Mouse (Mus musculus): Measurements from ENCODE around the gene Bdh2. TPM values are rescaled to one million over a fixed set of nuclear protein-coding genes. Genes with fewer than 3 reads are reported as not detected.

Bdh2 gene
- 5.7 and 6.4 TPM in 2 replicates for polyA plus RNA-seq (2014; fragmentation: Nextera tagmentation; extraction: Ambion mirVana)

GRCm38 (mm10) chr3:135280669-135281415 lies at the start of gene Bdh2:
Bdh2 (plus strand) TSS chr3:135281221.
- Histone ChIP-seq H3K9ac (ENCODE audit: low read length) (peak within 1 kb of the TSS; percentile 63), H3K4me1 (ENCODE audit: control insufficient read depth, insufficient read depth, low read length) (peaks cover 3% of the 10 kb centered on the region; the same call in 1 of the 2 replicates), H3K27me3 (ENCODE audit: control insufficient read depth, insufficient read depth, low read length) (no peaks in the 10 kb centered on the region), H3K27ac (ENCODE audit: low read depth, low read length) (peak within 1 kb of the TSS; percentile 20; the same call in 1 of the 2 replicates), H3K9me3 (ENCODE audit: control insufficient read depth, low read length) (no peaks in the 10 kb centered on the region), H3K36me3 (ENCODE audit: control insufficient read depth, insufficient read depth, low read length) (no peaks in the 10 kb centered on the region), H3K4me2 (peak within 1 kb of the TSS; percentile 19; the same call in 1 of the 2 replicates), H3K4me3 (ENCODE audit: low read depth, low read length) (no peak within 1 kb of the TSS)
- 23% methylated on average over 14 of the region's 14 CpGs for WGBS
- DNase-seq (ENCODE audit: low spot score, missing footprints) (peak; percentile 99), ATAC-seq (ENCODE audit: low FRiP score) (peak; percentile 88)

DNA sequence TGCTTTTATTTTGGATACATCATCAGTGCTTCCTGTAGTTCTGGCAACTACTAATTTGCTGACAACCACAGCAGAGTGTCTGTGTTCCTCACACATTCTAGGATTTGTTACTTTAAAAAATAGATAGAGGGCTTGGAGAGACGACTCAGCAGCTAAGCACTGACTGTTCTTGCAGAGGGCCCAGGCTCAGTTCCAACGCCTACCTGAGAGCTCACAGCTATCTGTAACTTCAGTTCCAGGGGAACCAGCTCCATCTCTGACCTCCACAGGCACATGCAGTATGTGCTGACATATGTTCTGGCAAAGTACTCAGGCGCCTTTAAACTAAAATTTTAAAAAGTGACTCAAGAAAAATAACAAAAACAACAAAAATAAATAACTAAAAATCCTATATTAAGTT lies 49.0 kb upstream of the Bdh2 start:
- Histone ChIP-seq H3K27me3 (ENCODE audit: control insufficient read depth, insufficient read depth, low read length) (no peaks in the 10 kb centered on the region), H3K4me3 (ENCODE audit: low read depth, low read length) (no peak overlapping the region), H3K4me1 (ENCODE audit: control insufficient read depth, insufficient read depth, low read length) (no peaks in the 10 kb centered on the region), H3K27ac (ENCODE audit: low read depth, low read length) (no peak overlapping the region), H3K4me2 (no peak overlapping the region), H3K9me3 (ENCODE audit: control insufficient read depth, low read length) (no peaks in the 10 kb centered on the region), H3K9ac (ENCODE audit: low read length) (no peak overlapping the region), H3K36me3 (ENCODE audit: control insufficient read depth, insufficient read depth, low read length) (peaks cover 28% of the 10 kb centered on the region)
- ATAC-seq (ENCODE audit: low FRiP score) (no peak), DNase-seq (ENCODE audit: low spot score, missing footprints) (no peak)
- WGBS, result 83% methylated on average over 3 of the region's 3 CpGs

- H3K4me1 ChIP-seq (ENCODE audit: control insufficient read depth, insufficient read depth, low read length), result no peaks in the 10 kb centered on the region
- no peaks in the 10 kb centered on the region for H3K27me3 ChIP-seq (ENCODE audit: control insufficient read depth, insufficient read depth, low read length)
- no peak for ATAC-seq (ENCODE audit: low FRiP score)
- 94% methylated on average over 3 of the region's 3 CpGs for WGBS
- H3K9ac ChIP-seq (ENCODE audit: low read length), result no peak overlapping the region
- DNase-seq (ENCODE audit: low spot score, missing footprints), result no peak
- no peak overlapping the region for H3K4me3 ChIP-seq (ENCODE audit: low read depth, low read length)
- no peaks in the 10 kb centered on the region for H3K9me3 ChIP-seq (ENCODE audit: control insufficient read depth, low read length)
- H3K27ac ChIP-seq (ENCODE audit: low read depth, low read length), result no peak overlapping the region
- no peak overlapping the region for H3K4me2 ChIP-seq
- H3K36me3 ChIP-seq (ENCODE audit: control insufficient read depth, insufficient read depth, low read length), result peaks cover 29% of the 10 kb centered on the region
Observed at GRCm38 (mm10) chr3:135232462-135232861, 48.6 kb upstream of the Bdh2 start.

- 0 out of 2 replicates have a peak, but pooled peaks have one; percentile 35 for ATAC-seq (ENCODE audit: low FRiP score)
- no peak overlapping the region for H3K4me3 ChIP-seq (ENCODE audit: low read depth, low read length)
- H3K9ac ChIP-seq (ENCODE audit: low read length), result no peak overlapping the region
- no peaks in the 10 kb centered on the region for H3K9me3 ChIP-seq (ENCODE audit: control insufficient read depth, low read length)
- DNase-seq (ENCODE audit: low spot score, missing footprints), result no peak
- no peak overlapping the region for H3K4me2 ChIP-seq
- no peaks in the 10 kb centered on the region for H3K4me1 ChIP-seq (ENCODE audit: control insufficient read depth, insufficient read depth, low read length)
- H3K27me3 ChIP-seq (ENCODE audit: control insufficient read depth, insufficient read depth, low read length), result no peaks in the 10 kb centered on the region
- H3K27ac ChIP-seq (ENCODE audit: low read depth, low read length), result no peak overlapping the region
- peaks cover 24% of the 10 kb centered on the region for H3K36me3 ChIP-seq (ENCODE audit: control insufficient read depth, insufficient read depth, low read length)
Observed at GRCm38 (mm10) chr3:135245733-135246132, 35.3 kb upstream of the Bdh2 start.

DNA sequence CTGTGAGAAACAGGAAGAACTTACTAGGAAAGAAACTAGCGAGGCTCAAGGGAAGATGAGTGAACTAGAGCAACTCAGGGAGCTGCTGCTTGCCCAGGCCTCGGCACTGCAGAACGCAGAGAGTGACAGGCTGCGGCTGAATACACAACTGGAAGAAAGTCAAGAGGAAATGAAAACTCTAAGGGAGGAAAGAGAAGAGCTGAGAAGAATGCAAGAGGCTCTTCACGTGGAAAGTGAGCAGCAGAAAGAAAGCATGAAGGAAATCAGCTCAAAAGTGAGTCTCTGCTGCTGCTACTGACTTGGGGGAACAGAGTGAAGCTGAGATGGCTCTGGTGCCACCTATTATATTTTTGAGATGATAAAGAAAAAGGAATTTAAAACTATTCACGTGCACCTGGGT lies 34.2 kb upstream of the Bdh2 start:
- Histone ChIP-seq H3K9ac (ENCODE audit: low read length) (no peak overlapping the region), H3K27me3 (ENCODE audit: control insufficient read depth, insufficient read depth, low read length) (no peaks in the 10 kb centered on the region), H3K4me3 (ENCODE audit: low read depth, low read length) (no peak overlapping the region), H3K4me1 (ENCODE audit: control insufficient read depth, insufficient read depth, low read length) (no peaks in the 10 kb centered on the region), H3K36me3 (ENCODE audit: control insufficient read depth, insufficient read depth, low read length) (peaks cover 24% of the 10 kb centered on the region), H3K4me2 (no peak overlapping the region), H3K9me3 (ENCODE audit: control insufficient read depth, low read length) (no peaks in the 10 kb centered on the region), H3K27ac (ENCODE audit: low read depth, low read length) (no peak overlapping the region)
- WGBS, result 98% methylated on average over 6 of the region's 6 CpGs
- ATAC-seq (ENCODE audit: low FRiP score) (no peak), DNase-seq (ENCODE audit: low spot score, missing footprints) (no peak)

- H3K36me3 ChIP-seq (ENCODE audit: control insufficient read depth, insufficient read depth, low read length), result peaks cover 17% of the 10 kb centered on the region
- 87% methylated on average over 6 of the region's 6 CpGs for WGBS
- H3K9ac ChIP-seq (ENCODE audit: low read length), result no peak overlapping the region
- no peaks in the 10 kb centered on the region for H3K4me1 ChIP-seq (ENCODE audit: control insufficient read depth, insufficient read depth, low read length)
- no peaks in the 10 kb centered on the region for H3K27me3 ChIP-seq (ENCODE audit: control insufficient read depth, insufficient read depth, low read length)
- DNase-seq (ENCODE audit: low spot score, missing footprints) (no peak), ATAC-seq (ENCODE audit: low FRiP score) (peak; percentile 82; the same call in 1 of the 2 replicates)
- no peaks in the 10 kb centered on the region for H3K9me3 ChIP-seq (ENCODE audit: control insufficient read depth, low read length)
- no peak overlapping the region for H3K27ac ChIP-seq (ENCODE audit: low read depth, low read length)
- H3K4me3 ChIP-seq (ENCODE audit: low read depth, low read length), result no peak overlapping the region
- H3K4me2 ChIP-seq, result no peak overlapping the region
Observed at GRCm38 (mm10) chr3:135249104-135249503, 31.9 kb upstream of the Bdh2 start.

DNA sequence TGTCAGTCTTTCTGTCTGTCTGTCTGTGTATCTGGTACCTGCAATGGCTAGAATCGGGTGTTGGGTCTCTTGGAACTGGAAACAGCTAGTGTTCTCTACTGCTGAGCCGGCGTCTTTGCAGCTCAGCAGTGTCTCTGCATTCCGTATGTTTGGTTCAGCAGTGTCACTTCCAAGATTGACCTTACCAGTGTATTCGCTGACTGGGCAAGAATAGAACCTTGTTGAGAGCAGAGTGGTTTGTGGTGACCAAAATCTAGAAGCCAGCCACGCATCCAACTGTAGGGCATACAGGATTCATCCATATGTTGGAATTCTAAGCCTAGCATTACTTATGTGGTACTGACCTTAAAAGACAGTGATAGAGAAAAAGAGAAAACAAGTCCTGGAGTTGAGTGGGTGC lies 29.2 kb upstream of the Bdh2 start:
- no peak overlapping the region for H3K4me2 ChIP-seq
- H3K27ac ChIP-seq (ENCODE audit: low read depth, low read length), result no peak overlapping the region
- no peak overlapping the region for H3K4me3 ChIP-seq (ENCODE audit: low read depth, low read length)
- H3K27me3 ChIP-seq (ENCODE audit: control insufficient read depth, insufficient read depth, low read length), result no peaks in the 10 kb centered on the region
- DNase-seq (ENCODE audit: low spot score, missing footprints) (no peak), ATAC-seq (ENCODE audit: low FRiP score) (no peak)
- WGBS, result 95% methylated on average over 6 of the region's 6 CpGs
- peaks cover 22% of the 10 kb centered on the region for H3K36me3 ChIP-seq (ENCODE audit: control insufficient read depth, insufficient read depth, low read length)
- no peaks in the 10 kb centered on the region for H3K9me3 ChIP-seq (ENCODE audit: control insufficient read depth, low read length)
- H3K9ac ChIP-seq (ENCODE audit: low read length), result no peak overlapping the region
- H3K4me1 ChIP-seq (ENCODE audit: control insufficient read depth, insufficient read depth, low read length), result no peaks in the 10 kb centered on the region

- ATAC-seq (ENCODE audit: low FRiP score) (no peak), DNase-seq (ENCODE audit: low spot score, missing footprints) (no peak)
- no peak overlapping the region for H3K4me2 ChIP-seq
- no peak overlapping the region for H3K9ac ChIP-seq (ENCODE audit: low read length)
- peaks cover 30% of the 10 kb centered on the region for H3K36me3 ChIP-seq (ENCODE audit: control insufficient read depth, insufficient read depth, low read length)
- H3K27ac ChIP-seq (ENCODE audit: low read depth, low read length), result no peak overlapping the region
- no peaks in the 10 kb centered on the region for H3K27me3 ChIP-seq (ENCODE audit: control insufficient read depth, insufficient read depth, low read length)
- H3K4me3 ChIP-seq (ENCODE audit: low read depth, low read length), result no peak overlapping the region
- H3K4me1 ChIP-seq (ENCODE audit: control insufficient read depth, insufficient read depth, low read length), result no peaks in the 10 kb centered on the region
- no peaks in the 10 kb centered on the region for H3K9me3 ChIP-seq (ENCODE audit: control insufficient read depth, low read length)
Observed at GRCm38 (mm10) chr3:135254784-135255183, 26.2 kb upstream of the Bdh2 start.

GRCm38 (mm10) chr3:135258919-135259318 lies 22.1 kb upstream of the Bdh2 start:
- no peak overlapping the region for H3K9ac ChIP-seq (ENCODE audit: low read length)
- no peak overlapping the region for H3K4me3 ChIP-seq (ENCODE audit: low read depth, low read length)
- no peak for ATAC-seq (ENCODE audit: low FRiP score)
- peaks cover 36% of the 10 kb centered on the region for H3K36me3 ChIP-seq (ENCODE audit: control insufficient read depth, insufficient read depth, low read length)
- 88% methylated on average over 10 of the region's 10 CpGs for WGBS
- no peaks in the 10 kb centered on the region for H3K4me1 ChIP-seq (ENCODE audit: control insufficient read depth, insufficient read depth, low read length)
- no peak overlapping the region for H3K4me2 ChIP-seq
- no peaks in the 10 kb centered on the region for H3K27me3 ChIP-seq (ENCODE audit: control insufficient read depth, insufficient read depth, low read length)
- H3K9me3 ChIP-seq (ENCODE audit: control insufficient read depth, low read length), result no peaks in the 10 kb centered on the region
- H3K27ac ChIP-seq (ENCODE audit: low read depth, low read length), result no peak overlapping the region
- no peak for DNase-seq (ENCODE audit: low spot score, missing footprints)
